Mouse (Mus musculus) common myeloid progenitor, adult 5-6 weeks (primary cell): ENCODE data around the gene Srgap3. TPM values are rescaled to one million over a fixed set of nuclear protein-coding genes. Genes with fewer than 3 reads are reported as not detected.
"Not testable (repeated sequence)": the region's sequence is repeated elsewhere in the genome, so short reads cannot be mapped to it uniquely, and the experiment has no call there.

Source experiments
- ATAC-seq: replicated peaks from 2 replicates; pipeline ENCODE4 v1.8.0; 2016; ENCODE audit warnings: low read depth, mild to moderate bottlenecking, moderate TSS enrichment, inconsistent platforms; ENCODE audit not compliant: poor library complexity, severe bottlenecking
- total RNA-seq: library from RNA; stranded (forward); fragments of 200-1000, 187-1606 nt; gene quantifications from 2 replicates; pipeline ENCODE4 v1.2.3, GENCODE M21; 2017

Srgap3 gene
- total RNA-seq, 1 experiment from 2014 or later = 8.0 TPM

DNA sequence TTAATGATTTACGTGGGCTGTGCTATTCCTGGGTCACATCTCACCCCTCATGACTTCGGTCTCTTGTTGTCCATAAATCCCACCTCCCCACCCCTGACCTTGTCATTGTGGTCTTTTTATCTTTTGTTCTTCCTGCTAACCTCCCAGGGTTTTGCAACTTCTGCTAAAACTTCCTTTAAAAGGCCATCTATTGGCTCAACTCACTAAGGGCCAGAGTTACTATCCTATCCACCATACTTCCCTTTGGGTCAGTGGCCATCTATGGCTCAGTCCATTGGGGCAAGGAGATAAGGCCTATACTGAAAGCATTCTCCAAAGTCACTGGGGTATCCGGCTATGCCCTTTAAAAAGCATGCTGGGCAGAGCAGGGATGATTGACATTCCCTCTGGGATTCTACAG lies 233.1 kb downstream of the Srgap3 start:
- ATAC-seq = peak; percentile 78

DNA sequence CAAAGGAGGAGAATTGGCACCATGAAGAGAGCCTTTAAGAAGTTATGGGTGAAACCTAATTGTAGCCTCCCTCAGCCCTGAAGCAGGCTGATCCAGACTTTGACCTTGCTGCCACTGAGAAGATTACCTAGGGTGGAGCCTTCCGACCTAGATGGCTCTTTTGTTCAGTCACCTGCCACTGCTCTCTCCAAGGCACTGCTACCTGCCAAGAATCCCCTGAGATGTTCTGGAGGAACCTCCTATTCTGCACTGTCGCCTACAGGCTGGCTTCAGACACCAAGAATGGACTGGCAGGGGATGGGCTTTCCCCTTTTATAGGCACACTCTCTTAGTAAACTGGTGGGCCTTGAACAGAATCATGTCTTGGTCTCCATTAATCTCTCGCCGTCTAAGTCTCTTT lies 244.8 kb downstream of the Srgap3 start:
- ATAC-seq = not testable (repeated sequence)

DNA sequence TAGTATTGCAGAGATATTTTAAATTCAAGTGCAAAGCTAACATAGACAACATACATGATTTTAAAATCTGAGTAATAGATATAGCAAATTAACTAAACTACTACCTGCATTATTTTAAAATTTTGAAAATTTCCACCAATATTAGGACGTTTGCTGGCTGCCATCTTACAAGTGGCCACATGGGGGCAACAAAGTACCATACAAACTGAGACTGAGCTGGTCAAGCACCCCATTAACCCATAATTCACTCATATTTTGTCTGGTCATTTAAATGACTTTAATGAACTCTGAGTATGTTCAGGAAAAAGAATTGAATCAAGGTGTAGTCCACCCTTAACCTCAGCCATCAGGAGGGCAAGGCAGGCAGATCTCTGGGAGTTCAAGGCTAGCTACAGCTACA lies 246.7 kb downstream of the Srgap3 start:
- peak; percentile 43 for ATAC-seq

GRCm38 (mm10) chr6:112699115-112699514 lies 248.0 kb downstream of the Srgap3 start:
- ATAC-seq = no peak

DNA sequence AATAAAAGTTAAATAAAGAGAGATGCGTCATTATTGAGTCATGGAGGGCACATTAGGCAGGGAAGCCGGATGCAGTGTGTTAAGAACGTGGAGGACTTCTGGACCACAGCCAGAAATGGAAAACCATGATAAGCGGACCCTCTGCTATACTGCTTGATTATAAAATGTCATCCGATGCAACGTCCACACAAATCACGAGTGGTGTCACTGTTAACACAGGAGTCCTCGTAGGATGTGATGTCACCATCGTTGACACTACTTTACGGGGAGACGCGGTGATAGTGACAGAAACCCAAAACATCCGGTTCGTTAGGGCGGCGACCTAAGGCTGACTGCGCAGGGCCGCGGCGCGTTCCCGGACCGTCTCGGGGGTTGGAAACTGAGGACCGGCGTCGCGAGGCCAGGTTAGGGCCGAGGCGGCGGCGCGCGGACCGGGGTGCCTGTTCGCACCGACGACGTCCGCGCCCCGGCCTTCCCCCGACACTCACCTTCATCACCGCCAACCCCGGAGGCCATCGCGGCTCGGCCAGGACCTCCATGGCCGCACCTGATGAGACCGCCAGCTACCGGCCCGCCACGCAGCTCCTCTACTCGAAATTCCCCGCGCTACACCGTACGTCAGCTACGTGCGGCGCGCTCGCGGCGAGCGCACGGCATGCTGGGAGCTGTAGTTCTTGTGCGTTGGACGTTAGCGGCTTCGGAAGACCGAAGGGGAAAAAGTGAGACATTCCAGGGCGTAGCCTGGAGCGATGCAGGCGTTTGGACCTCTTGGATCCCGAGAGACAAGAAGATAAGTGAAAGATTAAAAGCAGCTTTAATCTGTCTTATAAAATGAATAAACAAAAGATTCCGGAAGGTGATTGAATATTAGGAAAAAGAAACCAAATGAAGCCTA lies 250.8 kb downstream of the Srgap3 start, which contains the start of gene Rad18:
Gene Rad18 (minus strand): TSS at position 631 of the 895 bp plus-strand sequence.
- ATAC-seq = peak; percentile 85

DNA sequence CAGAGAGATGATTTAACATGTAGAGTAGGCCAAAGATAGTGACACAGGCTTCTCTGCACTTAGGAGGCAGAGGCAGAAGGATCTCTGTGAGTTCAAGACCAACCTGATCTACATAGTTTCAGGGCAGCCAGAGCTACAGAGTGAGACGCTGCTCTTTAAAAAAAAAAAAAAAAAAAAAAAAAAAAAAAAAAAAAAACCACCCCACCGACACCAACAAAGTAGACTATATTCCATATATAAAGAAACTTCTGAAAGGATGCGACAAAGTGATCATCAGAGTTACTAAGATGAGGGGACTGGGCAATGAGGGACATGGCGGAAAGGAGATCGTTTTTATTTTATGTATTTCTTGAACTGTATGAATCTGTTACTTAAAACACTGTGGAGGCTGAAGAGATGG lies 252.6 kb downstream of the Srgap3 start:
- no peak for ATAC-seq

- no peak for ATAC-seq
These were observed 255.5 kb downstream of the Srgap3 start for GRCm38 (mm10) chr6:112691523-112691922.

DNA sequence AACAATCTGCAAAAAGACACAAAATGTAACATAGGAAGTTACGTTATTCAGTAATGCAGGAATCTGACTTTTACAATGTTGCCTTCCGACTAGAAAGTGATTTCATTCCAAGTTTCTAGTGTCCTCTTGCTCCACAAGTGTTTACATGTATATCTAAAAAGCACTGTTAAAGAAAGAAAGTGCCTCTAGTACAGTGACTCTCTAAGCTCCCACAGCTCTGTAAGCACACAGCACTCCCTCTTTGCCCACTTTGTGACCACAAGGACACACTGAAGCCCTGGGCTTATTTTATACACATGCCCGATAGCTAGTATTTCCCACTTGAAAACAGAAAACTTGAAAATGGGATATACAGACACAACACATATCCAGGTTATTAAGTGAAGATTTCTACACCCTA lies 259.0 kb downstream of the Srgap3 start:
- no peak for ATAC-seq

DNA sequence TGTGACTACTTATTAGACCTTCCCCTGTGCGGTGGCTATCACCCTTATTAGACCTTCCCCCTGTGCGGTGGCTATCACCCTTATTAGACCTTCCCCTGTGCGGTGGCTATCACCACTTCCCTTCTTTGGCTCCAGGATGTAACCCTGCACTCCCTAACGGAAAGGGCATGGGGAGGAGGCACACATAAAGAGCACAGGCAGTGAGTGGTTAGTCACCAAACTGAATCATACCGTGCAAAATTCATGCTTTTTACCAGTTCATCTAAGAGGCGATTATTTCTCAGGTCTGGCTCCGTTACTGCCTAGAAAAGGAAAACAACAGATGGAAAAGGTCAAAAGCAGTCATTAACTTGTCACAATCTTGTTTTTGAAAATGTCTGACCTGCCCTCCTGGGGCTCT lies 260.6 kb downstream of the Srgap3 start:
- peak; percentile 95 for ATAC-seq

DNA sequence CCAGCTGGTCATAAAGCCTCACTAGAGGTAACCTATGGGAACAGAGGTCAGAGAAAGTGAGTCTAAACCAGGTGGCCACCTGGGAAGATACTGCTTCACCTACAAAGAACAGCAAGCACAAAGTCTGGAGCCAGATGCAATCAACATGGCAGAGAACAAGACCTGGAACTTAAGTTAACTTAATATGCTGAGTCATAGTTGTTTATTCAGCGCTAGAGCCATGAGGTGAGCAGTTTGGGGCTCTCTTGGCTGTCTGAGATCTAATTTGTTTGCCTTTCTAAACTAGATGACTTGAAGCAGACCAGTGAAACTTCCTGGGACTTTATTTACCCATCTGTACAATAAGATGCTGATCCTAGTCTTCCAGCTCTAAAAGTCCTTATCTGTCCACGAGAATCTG lies 263.0 kb downstream of the Srgap3 start:
- no peak for ATAC-seq

Other genes with a start within 250 kb of the Srgap3 start
- 94.2 and 98.8 TPM in 2 replicates for gene Thumpd3, start 99.0 kb upstream of the Srgap3 start, total RNA-seq
- 71.5 and 92.1 TPM in 2 replicates for gene Setd5, start 130.1 kb upstream of the Srgap3 start, total RNA-seq
- not detected in 2 replicates for gene Lhfpl4, start 248.1 kb upstream of the Srgap3 start, total RNA-seq